Mouse (Mus musculus) C2C12 (cell line): Measurements from ENCODE around the gene Myh4.

Source experiments
- CEBPB ChIP-seq: IDR thresholded peaks from one replicate; pipeline ENCODE4 v1.6.1; 2011; ENCODE audit warnings: low read depth, mild to moderate bottlenecking, control low read depth, moderate library complexity
- CTCF ChIP-seq: IDR thresholded peaks from one replicate; pipeline ENCODE4 v1.5.1; 2011; ENCODE audit not compliant: control insufficient read depth, insufficient read depth, insufficient read length
- MAX ChIP-seq: IDR thresholded peaks from one replicate; pipeline ENCODE4 v1.6.1; 2011; ENCODE audit warnings: mild to moderate bottlenecking, control low read depth
- MYOD1 ChIP-seq: IDR thresholded peaks from one replicate; pipeline ENCODE4 v1.6.1; 2011; ENCODE audit warnings: low read depth; ENCODE audit not compliant: control insufficient read depth, insufficient read length
- MYOG ChIP-seq: IDR thresholded peaks from one replicate; pipeline ENCODE4 v1.6.1; 2011; ENCODE audit not compliant: control insufficient read depth, insufficient read length; ENCODE audit errors: extremely low read depth
- USF1 ChIP-seq: IDR thresholded peaks from one replicate; pipeline ENCODE4 v1.6.1; 2011; ENCODE audit warnings: low read depth, mild to moderate bottlenecking, control low read depth, moderate library complexity

GRCm38 (mm10) chr11:67229946-67230345 lies 7.9 kb upstream of the Myh4 start:
- TF ChIP-seq MYOD1 (no peak), CTCF (no peak), USF1 (no peak), CEBPB (no peak), MYOG (no peak), MAX (no peak)
